Mouse (Mus musculus) cortical plate, adult 2 months (tissue): ENCODE measurements at regions not wholly inside any gene's neighbourhood (a gene's known extent, or its start where the extent isn't known, plus 50 kb on each side); places are given as distances from the start of the nearest gene placed in this dataset.

ENCODE experiments used
- H3K27ac ChIP-seq: fragments of 200-500 bp; 2 replicates; pipeline ENCODE4 v1.5.1; 2012; ENCODE audit warnings: low read length, control low read depth, inconsistent platforms; ENCODE audit not compliant: insufficient read depth
- H3K4me1 ChIP-seq: fragments of 200-500 bp; 2 replicates; pipeline ENCODE4 v1.6.1; 2011; ENCODE audit warnings: low read length; ENCODE audit not compliant: control insufficient read depth, insufficient read depth
- H3K4me3 ChIP-seq: fragments of 200-500 bp; 2 replicates; pipeline ENCODE4 v1.5.1; 2011; ENCODE audit warnings: mild to moderate bottlenecking, low read length, control low read depth; ENCODE audit not compliant: insufficient read depth
- CTCF ChIP-seq: fragments of 200-500 bp; IDR thresholded peaks from 2 replicates; pipeline ENCODE4 v1.5.1; 2011; ENCODE audit warnings: mild to moderate bottlenecking, control low read depth, low read length; ENCODE audit not compliant: insufficient read depth; ENCODE audit errors: extremely low read depth
- POLR2A ChIP-seq: fragments of 200-500 bp; IDR thresholded peaks from 2 replicates; pipeline ENCODE4 v1.6.1; 2011; ENCODE audit warnings: mild to moderate bottlenecking, low read length, control low read depth; ENCODE audit not compliant: insufficient read depth; ENCODE audit errors: extremely low read depth

GRCm38 (mm10) chr7:111420698-111421097, 337.9 kb upstream of the Eif4g2 start:
- Histone ChIP-seq H3K27ac (no peak overlapping the region), H3K4me3 (no peak overlapping the region), H3K4me1 (no peaks in the 10 kb centered on the region)
- TF ChIP-seq POLR2A = no peak
- no peak for TF ChIP-seq CTCF

- H3K27ac ChIP-seq = no peak overlapping the region
- peaks cover 3% of the 10 kb centered on the region for H3K4me1 ChIP-seq
- H3K4me3 ChIP-seq = no peak overlapping the region
- TF ChIP-seq POLR2A (no peak), CTCF (no peak)
Measured at GRCm38 (mm10) chr7:111417735-111418134, 334.9 kb upstream of the Eif4g2 start.

GRCm38 (mm10) chr7:111416061-111416460, 333.2 kb upstream of the Eif4g2 start:
- TF ChIP-seq POLR2A = no peak
- TF ChIP-seq CTCF = no peak
- Histone ChIP-seq H3K4me1 (peaks cover 5% of the 10 kb centered on the region), H3K4me3 (no peak overlapping the region), H3K27ac (no peak overlapping the region)

- Histone ChIP-seq H3K4me1 (peaks cover 5% of the 10 kb centered on the region), H3K27ac (no peak overlapping the region; the same call in 1 of the 2 replicates), H3K4me3 (no peak overlapping the region)
- TF ChIP-seq POLR2A (no peak), CTCF (no peak)
Measured at GRCm38 (mm10) chr7:111413745-111414144, 330.9 kb upstream of the Eif4g2 start.

- peaks cover 5% of the 10 kb centered on the region for H3K4me1 ChIP-seq
- TF ChIP-seq POLR2A (no peak), CTCF (no peak)
- H3K27ac ChIP-seq = no peak overlapping the region
- no peak overlapping the region for H3K4me3 ChIP-seq
Measured at GRCm38 (mm10) chr7:111412957-111413356, 330.1 kb upstream of the Eif4g2 start.

GRCm38 (mm10) chr7:111411386-111411960, 328.6 kb upstream of the Eif4g2 start:
- TF ChIP-seq POLR2A = no peak
- TF ChIP-seq CTCF = no peak
- Histone ChIP-seq H3K4me3 (no peak overlapping the region), H3K27ac (0 out of 2 replicates have a peak overlapping the region, but pooled peaks have one; percentile 16), H3K4me1 (peaks cover 5% of the 10 kb centered on the region)

GRCm38 (mm10) chr7:111395972-111396371, 313.1 kb upstream of the Eif4g2 start:
- TF ChIP-seq POLR2A = no peak
- TF ChIP-seq CTCF = no peak
- Histone ChIP-seq H3K27ac (0 out of 2 replicates have a peak overlapping the region, but pooled peaks have one; percentile 54), H3K4me1 (peaks cover 6% of the 10 kb centered on the region; the same call in 1 of the 2 replicates), H3K4me3 (no peak overlapping the region)

GRCm38 (mm10) chr7:111395111-111395510, 312.3 kb upstream of the Eif4g2 start:
- peaks cover 6% of the 10 kb centered on the region; the same call in 1 of the 2 replicates for H3K4me1 ChIP-seq
- no peak overlapping the region for H3K27ac ChIP-seq
- H3K4me3 ChIP-seq = no peak overlapping the region
- no peak for TF ChIP-seq CTCF

- TF ChIP-seq CTCF (no peak), POLR2A (no peak)
- Histone ChIP-seq H3K4me1 (peaks cover 6% of the 10 kb centered on the region; the same call in 1 of the 2 replicates), H3K4me3 (no peak overlapping the region), H3K27ac (no peak overlapping the region)
Measured at GRCm38 (mm10) chr7:111393846-111394245, 311.0 kb upstream of the Eif4g2 start.

GRCm38 (mm10) chr7:111389690-111390089, 306.9 kb upstream of the Eif4g2 start:
- TF ChIP-seq POLR2A (no peak), CTCF (no peak)
- H3K4me1 ChIP-seq = no peaks in the 10 kb centered on the region
- no peak overlapping the region for H3K27ac ChIP-seq
- no peak overlapping the region for H3K4me3 ChIP-seq
